Mouse (Mus musculus): Measurements from ENCODE around the gene Antxr2. TPM values are rescaled to one million over a fixed set of nuclear protein-coding genes. Genes with fewer than 3 reads are reported as not detected.

Antxr2 gene
- polyA plus RNA-seq, 1 experiment: 23.1 TPM

GRCm38 (mm10) chr5:97842016-97842415, 188.8 kb downstream of the Antxr2 start:
- no peaks in the 10 kb centered on the region for H3K36me3 ChIP-seq (ENCODE audit: control insufficient read depth, insufficient read depth)
- TF ChIP-seq CEBPB (IDR thresholded peaks at IDR 0.05; ENCODE audit: insufficient read depth, poor library complexity, severe bottlenecking): no peak
- no peak for TF ChIP-seq USF1 (IDR thresholded peaks at IDR 0.05; ENCODE audit: low read depth)
- TF ChIP-seq TCF12 (IDR thresholded peaks at IDR 0.05; ENCODE audit: insufficient read depth, poor library complexity, severe bottlenecking): no peak
- TF ChIP-seq TCF3 (IDR thresholded peaks at IDR 0.05; ENCODE audit: insufficient read length, low read depth): no peak
- no peak for TF ChIP-seq MAX (IDR thresholded peaks at IDR 0.05; ENCODE audit: low read depth)
- no peak for TF ChIP-seq SRF (IDR thresholded peaks at IDR 0.05; ENCODE audit: control insufficient read depth, insufficient read length, low read depth)
- no peak for TF ChIP-seq POLR2AphosphoS2 (IDR thresholded peaks at IDR 0.05; ENCODE audit: insufficient read length, low read depth)
- H3K4me2 ChIP-seq (ENCODE audit: low read depth): no peak overlapping the region
- H3ac ChIP-seq (ENCODE audit: control insufficient read depth, insufficient read length): no peak overlapping the region
- no peak overlapping the region for H3K4me3 ChIP-seq
- no peaks in the 10 kb centered on the region for H3K27me3 ChIP-seq (ENCODE audit: control insufficient read depth, insufficient read depth, insufficient read length)
- no peaks in the 10 kb centered on the region for H3K79me2 ChIP-seq (ENCODE audit: control insufficient read depth, insufficient read depth)

GRCm38 (mm10) chr5:97839924-97840279, 190.9 kb downstream of the Antxr2 start:
- no peak overlapping the region for H3ac ChIP-seq (ENCODE audit: control insufficient read depth, insufficient read length)
- TF ChIP-seq USF1 (IDR thresholded peaks at IDR 0.05; ENCODE audit: low read depth) (no peak), MYOD1 (IDR thresholded peaks at IDR 0.05; ENCODE audit: control insufficient read depth in 1 of 3, insufficient read length in 2 of 3, low read depth in 2 of 3) (no peak), POLR2AphosphoS2 (IDR thresholded peaks at IDR 0.05; ENCODE audit: insufficient read length, low read depth) (no peak), TCF3 (IDR thresholded peaks at IDR 0.05; ENCODE audit: insufficient read length, low read depth) (no peak), E2F4 (IDR thresholded peaks at IDR 0.05; ENCODE audit: insufficient read depth) (no peak), MAX (IDR thresholded peaks at IDR 0.05; ENCODE audit: low read depth) (no peak), POLR2A (IDR thresholded peaks at IDR 0.05; ENCODE audit: insufficient read length, low read depth) (no peak), REST (IDR thresholded peaks at IDR 0.05; ENCODE audit: insufficient read depth, insufficient read length) (no peak), MYOG (IDR thresholded peaks at IDR 0.05; ENCODE audit: control insufficient read depth in 1 of 3, insufficient read depth in 1 of 3, insufficient read length in 2 of 3, low read depth in 2 of 3) (no peak), TCF12 (IDR thresholded peaks at IDR 0.05; ENCODE audit: insufficient read depth, poor library complexity, severe bottlenecking) (no peak), CEBPB (IDR thresholded peaks at IDR 0.05; ENCODE audit: insufficient read depth, poor library complexity, severe bottlenecking) (no peak), SRF (IDR thresholded peaks at IDR 0.05; ENCODE audit: control insufficient read depth, insufficient read length, low read depth) (no peak)
- no peak overlapping the region for H3K4me3 ChIP-seq
- H3K79me2 ChIP-seq (ENCODE audit: control insufficient read depth, insufficient read depth): no peaks in the 10 kb centered on the region
- no peak overlapping the region for H3K4me2 ChIP-seq (ENCODE audit: low read depth)
- no peaks in the 10 kb centered on the region for H3K36me3 ChIP-seq (ENCODE audit: control insufficient read depth, insufficient read depth)
- H3K27me3 ChIP-seq (ENCODE audit: control insufficient read depth, insufficient read depth, insufficient read length): no peaks in the 10 kb centered on the region

GRCm38 (mm10) chr5:97839271-97839923, 191.4 kb downstream of the Antxr2 start:
- Histone ChIP-seq H3ac (ENCODE audit: control insufficient read depth, insufficient read length) (no peak overlapping the region), H3K79me2 (ENCODE audit: control insufficient read depth, insufficient read depth) (no peaks in the 10 kb centered on the region), H3K4me2 (ENCODE audit: low read depth) (no peak overlapping the region), H3K4me3 (no peak overlapping the region), H3K36me3 (ENCODE audit: control insufficient read depth, insufficient read depth) (no peaks in the 10 kb centered on the region), H3K27me3 (ENCODE audit: control insufficient read depth, insufficient read depth, insufficient read length) (no peaks in the 10 kb centered on the region)
- no peak for TF ChIP-seq SRF (IDR thresholded peaks at IDR 0.05; ENCODE audit: control insufficient read depth, insufficient read length, low read depth)
- TF ChIP-seq MAX (IDR thresholded peaks at IDR 0.05; ENCODE audit: low read depth): no peak
- no peak for TF ChIP-seq POLR2AphosphoS2 (IDR thresholded peaks at IDR 0.05; ENCODE audit: insufficient read length, low read depth)
- TF ChIP-seq TCF12 (IDR thresholded peaks at IDR 0.05; ENCODE audit: insufficient read depth, poor library complexity, severe bottlenecking): no peak
- no peak for TF ChIP-seq MYOG (IDR thresholded peaks at IDR 0.05; ENCODE audit: control insufficient read depth in 1 of 3, insufficient read depth in 1 of 3, insufficient read length in 2 of 3, low read depth in 2 of 3)
- TF ChIP-seq REST (IDR thresholded peaks at IDR 0.05; ENCODE audit: insufficient read depth, insufficient read length): no peak
- TF ChIP-seq TCF3 (IDR thresholded peaks at IDR 0.05; ENCODE audit: insufficient read length, low read depth): no peak
- TF ChIP-seq CEBPB (IDR thresholded peaks at IDR 0.05; ENCODE audit: insufficient read depth, poor library complexity, severe bottlenecking): no peak
- no peak for TF ChIP-seq USF1 (IDR thresholded peaks at IDR 0.05; ENCODE audit: low read depth)
- no peak for TF ChIP-seq MYOD1 (IDR thresholded peaks at IDR 0.05; ENCODE audit: control insufficient read depth in 1 of 3, insufficient read length in 2 of 3, low read depth in 2 of 3)
- TF ChIP-seq E2F4 (IDR thresholded peaks at IDR 0.05; ENCODE audit: insufficient read depth): no peak
- TF ChIP-seq POLR2A (IDR thresholded peaks at IDR 0.05; ENCODE audit: insufficient read length, low read depth): no peak

- Histone ChIP-seq H3ac (ENCODE audit: control insufficient read depth, insufficient read length) (no peak overlapping the region), H3K4me3 (no peak overlapping the region), H3K4me2 (ENCODE audit: low read depth) (no peak overlapping the region), H3K79me2 (ENCODE audit: control insufficient read depth, insufficient read depth) (no peaks in the 10 kb centered on the region), H3K27me3 (ENCODE audit: control insufficient read depth, insufficient read depth, insufficient read length) (no peaks in the 10 kb centered on the region), H3K36me3 (ENCODE audit: control insufficient read depth, insufficient read depth) (no peaks in the 10 kb centered on the region)
- TF ChIP-seq POLR2A (IDR thresholded peaks at IDR 0.05; ENCODE audit: insufficient read length, low read depth) (no peak), TCF3 (IDR thresholded peaks at IDR 0.05; ENCODE audit: insufficient read length, low read depth) (no peak), SRF (IDR thresholded peaks at IDR 0.05; ENCODE audit: control insufficient read depth, insufficient read length, low read depth) (no peak), MYOG (IDR thresholded peaks at IDR 0.05; ENCODE audit: control insufficient read depth in 1 of 3, insufficient read depth in 1 of 3, insufficient read length in 2 of 3, low read depth in 2 of 3) (no peak), REST (IDR thresholded peaks at IDR 0.05; ENCODE audit: insufficient read depth, insufficient read length) (no peak), TCF12 (IDR thresholded peaks at IDR 0.05; ENCODE audit: insufficient read depth, poor library complexity, severe bottlenecking) (no peak), POLR2AphosphoS2 (IDR thresholded peaks at IDR 0.05; ENCODE audit: insufficient read length, low read depth) (no peak), MYOD1 (IDR thresholded peaks at IDR 0.05; ENCODE audit: control insufficient read depth in 1 of 3, insufficient read length in 2 of 3, low read depth in 2 of 3) (no peak), MAX (IDR thresholded peaks at IDR 0.05; ENCODE audit: low read depth) (no peak), CEBPB (IDR thresholded peaks at IDR 0.05; ENCODE audit: insufficient read depth, poor library complexity, severe bottlenecking) (no peak), E2F4 (IDR thresholded peaks at IDR 0.05; ENCODE audit: insufficient read depth) (no peak), USF1 (IDR thresholded peaks at IDR 0.05; ENCODE audit: low read depth) (no peak)
Observed at GRCm38 (mm10) chr5:97837333-97837732, 193.5 kb downstream of the Antxr2 start.
